Mouse (Mus musculus): ENCODE results near the gene Ube2ql1. TPM values are rescaled to one million over a fixed set of nuclear protein-coding genes. Genes with fewer than 3 reads are reported as not detected.

Ube2ql1 gene
- polyA plus RNA-seq, 1 experiment from 2014 or later, result 0.02 TPM

Other genes starting within 250 kb of the Ube2ql1 start
- gene Nsun2, start 206.1 kb downstream of the Ube2ql1 start, polyA plus RNA-seq (2015; fragmentation: Nextera tagmentation; extraction: Ambion mirVana), result 71.2 and 77.1 TPM in 2 replicates
- gene Tent4a, start 205.3 kb downstream of the Ube2ql1 start, polyA plus RNA-seq (2015; fragmentation: Nextera tagmentation; extraction: Ambion mirVana), result 1.5 and 2.0 TPM in 2 replicates
- gene Srd5a1, start 128.4 kb downstream of the Ube2ql1 start, polyA plus RNA-seq (2015; fragmentation: Nextera tagmentation; extraction: Ambion mirVana), result 2.0 and 3.9 TPM in 2 replicates
- gene Med10, start 62.5 kb upstream of the Ube2ql1 start, polyA plus RNA-seq (2015; fragmentation: Nextera tagmentation; extraction: Ambion mirVana), result 35.5 and 37.1 TPM in 2 replicates

Data from liver, embryonic 16.5 days (tissue).